Mouse (Mus musculus) liver, postnatal 0 days (tissue): ENCODE measurements around the gene Pdf. TPM values are rescaled to one million over a fixed set of nuclear protein-coding genes. Genes with fewer than 3 reads are reported as not detected.
A peak's percentile ranks its signal among the peaks of the same experiment; 100 is the strongest.

Source experiments
- ATAC-seq: fragments of 200-750 bp; cut with Nextera tagmentation; 2 replicates; pipeline ENCODE4 v1.8.0; 2017; ENCODE audit warnings: mild to moderate bottlenecking, moderate library complexity
- DNase-seq: peaks from one replicate; pipeline ENCODE4 v3.0.0-alpha.2; 2016
- H3K27ac ChIP-seq: fragments of 300-500 bp; sonication (generic); 2 replicates; pipeline ENCODE4 v1.5.1; 2014; ENCODE audit warnings: antibody characterized with exemption, moderate library complexity, mild to moderate bottlenecking, low read depth
- H3K27me3 ChIP-seq: fragments of 300-500 bp; sonication (generic); 2 replicates; pipeline ENCODE4 v1.6.1; 2014; ENCODE audit warnings: low read length, control low read depth, mixed read lengths; ENCODE audit not compliant: insufficient read depth
- H3K36me3 ChIP-seq: fragments of 300-500 bp; sonication (generic); replicated peaks from 2 replicates; pipeline ENCODE4 v1.6.1; 2014; ENCODE audit warnings: mild to moderate bottlenecking, control low read depth, low read length, moderate library complexity, mixed read lengths; ENCODE audit not compliant: insufficient read depth
- H3K4me1 ChIP-seq: fragments of 300-500 bp; sonication (generic); 2 replicates; pipeline ENCODE4 v1.6.1; 2014; ENCODE audit warnings: antibody characterized with exemption, mild to moderate bottlenecking, control low read depth; ENCODE audit not compliant: insufficient read depth
- H3K4me2 ChIP-seq: fragments of 300-500 bp; sonication (generic); 2 replicates; pipeline ENCODE4 v1.6.1; 2014; ENCODE audit warnings: low read depth, mild to moderate bottlenecking, low read length, moderate library complexity, mixed read lengths
- H3K4me3 ChIP-seq: fragments of 300-500 bp; sonication (generic); 2 replicates; pipeline ENCODE4 v1.5.1; 2014; ENCODE audit warnings: low read depth, low read length
- H3K9ac ChIP-seq: fragments of 300-500 bp; sonication (generic); replicated peaks from 2 replicates; pipeline ENCODE4 v1.6.1; 2014; ENCODE audit warnings: mild to moderate bottlenecking, moderate library complexity
- H3K9me3 ChIP-seq: fragments of 300-500 bp; sonication (generic); 2 replicates; pipeline ENCODE4 v1.6.1; 2016; ENCODE audit warnings: mild to moderate bottlenecking, control low read depth, low read length, mixed read lengths
- CTCF ChIP-seq: sonication (generic); IDR thresholded peaks from 2 replicates; pipeline ENCODE4 v1.5.1; 2016; ENCODE audit warnings: antibody characterized with exemption, low read depth
- EP300 ChIP-seq: IDR thresholded peaks from 2 replicates; pipeline ENCODE4 v1.6.1; 2016; ENCODE audit warnings: antibody characterized with exemption, low read depth, mild to moderate bottlenecking
- WGBS: fragments of 180-500 bp; shearing (Covaris S2); extraction: QIAGEN DNeasy Blood & Tissue Kit; methylation state at CpG from one replicate; pipeline ENCODE4 v1.1.7; 2014; ENCODE audit not compliant: insufficient replicate concordance; 5-methylcytosine and 5-hydroxymethylcytosine counted together
- polyA plus RNA-seq: library from polyadenylated mRNA; unstranded; fragments of >200 nt; fragmentation: Nextera tagmentation; extraction: Ambion mirVana; gene quantifications from 2 replicates; pipeline ENCODE4 v1.2.1, GENCODE M21; 2015

Pdf gene
- 20.7 and 21.5 TPM in 2 replicates for polyA plus RNA-seq

GRCm38 (mm10) chr8:107048061-107048941, at the start of gene Pdf:
Pdf (minus strand) TSS chr8:107048614.
- peaks cover 6% of the 10 kb centered on the region for H3K4me1 ChIP-seq
- peak; percentile 80 for DNase-seq
- H3K9me3 ChIP-seq, result no peaks in the 10 kb centered on the region
- peak within 1 kb of the TSS; percentile 85 for H3K9ac ChIP-seq
- H3K4me2 ChIP-seq, result peak within 1 kb of the TSS; percentile 88
- ATAC-seq, result peak; percentile 83
- 2% methylated on average over 78 of the region's 87 CpGs for WGBS
- peak within 1 kb of the TSS; percentile 90 for H3K27ac ChIP-seq
- H3K27me3 ChIP-seq, result no peaks in the 10 kb centered on the region
- H3K4me3 ChIP-seq, result peak within 1 kb of the TSS; percentile 86
- peaks cover 68% of the 10 kb centered on the region for H3K36me3 ChIP-seq
- TF ChIP-seq CTCF, result no peak
- no peak for TF ChIP-seq EP300

GRCm38 (mm10) chr8:107096366-107097036, 48.1 kb upstream of the Pdf start, which contains the start of gene Terf2:
Terf2 (minus strand) TSS chr8:107096547.
- peak within 1 kb of the TSS; percentile 76 for H3K4me2 ChIP-seq
- DNase-seq (peak; percentile 92), ATAC-seq (peak; percentile 92)
- peak within 1 kb of the TSS; percentile 87 for H3K9ac ChIP-seq
- peak within 1 kb of the TSS; percentile 95 for H3K27ac ChIP-seq
- peak within 1 kb of the TSS; percentile 76 for H3K4me3 ChIP-seq
- WGBS, result 4% methylated on average over 33 of the region's 39 CpGs
- peaks cover 13% of the 10 kb centered on the region; the same call in 1 of the 2 replicates for H3K36me3 ChIP-seq
- no peaks in the 10 kb centered on the region for H3K9me3 ChIP-seq
- H3K4me1 ChIP-seq, result peaks cover 13% of the 10 kb centered on the region
- TF ChIP-seq EP300, result no peak
- no peak for TF ChIP-seq CTCF
- no peaks in the 10 kb centered on the region for H3K27me3 ChIP-seq

- ATAC-seq (peak; percentile 30), DNase-seq (no peak)
- TF ChIP-seq EP300 (no peak), CTCF (no peak)
- Histone ChIP-seq H3K36me3 (peaks cover 17% of the 10 kb centered on the region), H3K9me3 (no peaks in the 10 kb centered on the region), H3K4me3 (peak overlapping the region; percentile 76), H3K4me2 (peak overlapping the region; percentile 76), H3K9ac (peak overlapping the region; percentile 87), H3K27ac (peak overlapping the region; percentile 95), H3K4me1 (peaks cover 13% of the 10 kb centered on the region), H3K27me3 (no peaks in the 10 kb centered on the region)
- WGBS, result 2% methylated on average over 49 of the region's 53 CpGs
Measured at GRCm38 (mm10) chr8:107095717-107096365, 47.4 kb upstream of the Pdf start.

- Histone ChIP-seq H3K27ac (no peak overlapping the region), H3K9me3 (no peaks in the 10 kb centered on the region), H3K9ac (no peak overlapping the region), H3K27me3 (no peaks in the 10 kb centered on the region), H3K4me3 (no peak overlapping the region), H3K4me1 (peaks cover 9% of the 10 kb centered on the region), H3K36me3 (peaks cover 22% of the 10 kb centered on the region), H3K4me2 (no peak overlapping the region)
- DNase-seq (no peak), ATAC-seq (no peak)
- no peak for TF ChIP-seq CTCF
- no peak for TF ChIP-seq EP300
- WGBS, result 94% methylated on average over 7 of the region's 7 CpGs
Measured at GRCm38 (mm10) chr8:107090531-107090930, 42.1 kb upstream of the Pdf start.

GRCm38 (mm10) chr8:107088526-107089063, 40.2 kb upstream of the Pdf start:
- no peak overlapping the region for H3K27ac ChIP-seq
- H3K4me1 ChIP-seq, result no peaks in the 10 kb centered on the region
- H3K4me2 ChIP-seq, result no peak overlapping the region
- TF ChIP-seq CTCF, result no peak
- H3K9ac ChIP-seq, result no peak overlapping the region
- H3K4me3 ChIP-seq, result no peak overlapping the region
- H3K9me3 ChIP-seq, result no peaks in the 10 kb centered on the region
- WGBS, result 88% methylated on average over 5 of the region's 5 CpGs
- DNase-seq (no peak), ATAC-seq (no peak)
- H3K36me3 ChIP-seq, result peaks cover 23% of the 10 kb centered on the region
- H3K27me3 ChIP-seq, result no peaks in the 10 kb centered on the region

GRCm38 (mm10) chr8:107086018-107086417, 37.6 kb upstream of the Pdf start:
- H3K9me3 ChIP-seq, result no peaks in the 10 kb centered on the region
- peaks cover 24% of the 10 kb centered on the region for H3K36me3 ChIP-seq
- no peak for ATAC-seq
- no peak overlapping the region for H3K27ac ChIP-seq
- no peaks in the 10 kb centered on the region for H3K27me3 ChIP-seq
- H3K4me1 ChIP-seq, result no peaks in the 10 kb centered on the region
- no peak for DNase-seq
- TF ChIP-seq CTCF (no peak), EP300 (no peak)
- 92% methylated on average over 5 of the region's 5 CpGs for WGBS
- H3K4me3 ChIP-seq, result no peak overlapping the region
- H3K4me2 ChIP-seq, result no peak overlapping the region
- no peak overlapping the region for H3K9ac ChIP-seq
